Mouse (Mus musculus) brain, embryonic 14.5 days (tissue): ENCODE measurements around the gene Rtbdn.

Experiments
- CTCF ChIP-seq: fragments of 200-500 bp; IDR thresholded peaks from 2 replicates; pipeline ENCODE4 v1.5.1; 2012; ENCODE audit warnings: inconsistent platforms, mild to moderate bottlenecking, moderate library complexity, borderline replicate concordance; ENCODE audit not compliant: insufficient read depth, insufficient read length; ENCODE audit errors: extremely low read depth
- POLR2A ChIP-seq: fragments of 200-500 bp; IDR thresholded peaks from 2 replicates; pipeline ENCODE4 v1.6.1; 2012; ENCODE audit warnings: mild to moderate bottlenecking, inconsistent platforms, borderline replicate concordance; ENCODE audit not compliant: poor library complexity, insufficient read depth, insufficient read length, severe bottlenecking; ENCODE audit errors: extremely low read depth

DNA sequence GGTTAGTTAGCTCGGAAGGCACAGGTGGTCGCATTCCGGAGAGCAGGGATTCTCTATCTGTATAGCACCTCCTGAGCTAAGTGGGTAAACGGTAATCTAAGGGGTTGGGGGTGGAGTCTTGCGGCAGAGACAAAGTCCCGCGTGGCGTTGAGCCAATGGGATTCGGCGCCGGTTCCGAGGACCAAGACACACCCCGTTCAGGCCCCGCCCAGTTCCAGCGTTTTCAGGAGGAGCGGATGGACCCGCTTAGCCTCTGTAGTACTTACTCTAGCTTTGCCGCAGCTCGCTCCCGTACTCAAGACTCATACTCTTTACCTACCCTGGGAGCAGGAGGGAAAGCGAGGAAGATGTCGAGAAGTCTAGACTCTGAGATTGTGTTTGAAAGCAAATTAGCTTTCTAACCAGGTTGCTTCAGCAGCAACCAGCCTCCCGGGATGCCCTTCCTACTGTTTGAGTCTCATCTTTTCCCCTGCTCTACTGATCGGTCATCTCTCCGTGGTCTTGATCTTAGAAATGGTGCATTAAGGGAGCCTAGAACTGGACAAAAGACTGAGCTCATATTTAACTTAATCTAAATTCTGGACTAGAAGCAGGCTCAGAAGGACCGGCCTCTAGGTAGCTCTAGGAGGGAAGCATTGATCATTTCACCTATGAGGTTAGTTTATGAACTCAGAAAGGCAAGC, 2.2 kb upstream of the Rtbdn start:
- TF ChIP-seq POLR2A = no peak
- no peak for TF ChIP-seq CTCF
